ENCODE assay signal across 9 mouse cellular contexts in genomic region chr4:133407114-133407787, GRCm38 (mm10). TPM values are rescaled to one million over a fixed set of nuclear protein-coding genes. Genes with fewer than 3 reads are reported as not detected.
DNase-seq lines count a peak whose midpoint lies in the region; ATAC-seq and TF ChIP-seq lines count a peak whose summit lies in the region.
"Had no signal": no experiment of that assay in that cellular context is flagged by ENCODE, and none has a peak within 500 bp of the region (broad histone marks: within the 10 kb centered on the region; RNA-seq: fewer than 3 reads in every experiment).

No protein-coding gene starts in this region.

- ATAC-seq in frontal cortex, adult (ENCODE audit: low TSS enrichment) = peak; percentile 45; the same call in 1 of the 2 replicates
- ATAC-seq in heart, embryonic 15.5 days (replicated peaks; ENCODE audit: insufficient number of reproducible peaks, insufficient read depth, low FRiP score, low read depth) = peak; percentile 50

- H3K27ac ChIP-seq in heart, embryonic 15.5 days = peak overlapping the region; percentile 71

- no peak for DNase-seq in frontal cortex, postnatal 14 days (ENCODE audit: low spot score in 2 of 2)
- DNase-seq in adrenal gland, adult 2 months = peak; percentile 84
- DNase-seq in lung, adult 2 months = peak; percentile 31
- DNase-seq in gastrocnemius, postnatal 14 days = no peak
- DNase-seq in urinary bladder, postnatal 25 days (ENCODE audit: low spot score) = no peak
- no peak for DNase-seq in layer of hippocampus, adult 18-20 months (ENCODE audit: low spot score in 2 of 2)

- TF ChIP-seq POLR2A in lung, adult 2 months (IDR thresholded peaks at IDR 0.05; ENCODE audit: borderline replicate concordance, extremely low read depth, low read depth, low read length) = no peak

- no peaks in the 10 kb centered on the region for H3K9me3 ChIP-seq in heart, embryonic 15.5 days (replicated peaks)

- peaks cover 30% of the 10 kb centered on the region for H3K4me1 ChIP-seq in heart, embryonic 15.5 days (replicated peaks)
- H3K4me1 ChIP-seq in lung, adult 2 months (ENCODE audit: control insufficient read depth, insufficient read depth, low read length) = peaks cover 24% of the 10 kb centered on the region

- TF ChIP-seq CTCF in lung, adult 2 months (IDR thresholded peaks at IDR 0.05; ENCODE audit: insufficient read depth, low read length) = no peak

- H3K4me2 ChIP-seq in heart, embryonic 15.5 days = peak overlapping the region; percentile 21

- no peaks in the 10 kb centered on the region for H3K27me3 ChIP-seq in heart, embryonic 15.5 days
- H3K27me3 ChIP-seq: CH12.LX had no signal

- WGBS in heart, embryonic 15.5 days = 52% methylated on average over 6 of the region's 6 CpGs
- 30% methylated on average over 6 of the region's 6 CpGs for WGBS in lung, adult 2 months

- intact Hi-C loops in gastrocnemius, postnatal 14 days (cut with DNase I; ENCODE audit: low total_unique reads) = no loop called here

- H3K9ac ChIP-seq in heart, embryonic 15.5 days = 0 out of 2 replicates have a peak overlapping the region, but pooled peaks have one; percentile 3

- H3K4me3 ChIP-seq in heart, embryonic 15.5 days = no peak overlapping the region
- H3K4me3 ChIP-seq in lung, adult 2 months (replicated peaks; ENCODE audit: extremely low read depth, low read depth, low read length) = no peak overlapping the region

- no peaks in the 10 kb centered on the region for H3K36me3 ChIP-seq in heart, embryonic 15.5 days

RNA-seq across cellular contexts. Expression of gene Slc9a1, which starts 37.7 kb away (rescaled TPM):
- 10 to 100 TPM; 57.8 to 69.0 TPM for total RNA-seq in adrenal gland, adult 2 months (2021)
- polyA plus RNA-seq in adrenal gland, adult 2 months (2012; rRNA removed) = 104 and 127 TPM in 2 replicates
- polyA plus RNA-seq in heart, embryonic 15.5 days (2015; fragmentation: Nextera tagmentation; extraction: Ambion mirVana) = 6.6 and 8.2 TPM in 2 replicates
- 39.9 and 40.4 TPM in 2 replicates for polyA plus RNA-seq in lung, adult 2 months (2012; rRNA removed)
- total RNA-seq in gastrocnemius, postnatal 14 days (2021) = 10 to 100 TPM in 1 of 2 experiments, 1 to 10 TPM in 1; 10.0 to 12.8 TPM
- 10 to 100 TPM; 62.2 to 62.9 TPM for total RNA-seq in layer of hippocampus, adult 18-20 months (2021)

RNA-seq across cellular contexts. Expression of gene Wdtc1, which starts 54.0 kb away (rescaled TPM):
- 10 to 100 TPM; 56.3 to 56.9 TPM for total RNA-seq in adrenal gland, adult 2 months (2021)
- 75.2 and 83.0 TPM in 2 replicates for polyA plus RNA-seq in adrenal gland, adult 2 months (2012; rRNA removed)
- polyA plus RNA-seq in heart, embryonic 15.5 days (2015; fragmentation: Nextera tagmentation; extraction: Ambion mirVana) = 11.4 and 14.3 TPM in 2 replicates
- polyA plus RNA-seq in lung, adult 2 months (2012; rRNA removed) = 49.1 and 50.3 TPM in 2 replicates
- total RNA-seq in gastrocnemius, postnatal 14 days (2021) = 10 to 100 TPM; 49.4 to 54.9 TPM
- total RNA-seq in layer of hippocampus, adult 18-20 months (2021) = 10 to 100 TPM; 79.6 to 83.1 TPM

Comparison
In these comparisons a context has a peak if more than half of its experiments do, and no peak if none do; other contexts are left out.
1. DNase-seq: peak in adrenal gland, adult 2 months (single experiment) and lung, adult 2 months (single experiment); none in frontal cortex, postnatal 14 days (0 of 2), gastrocnemius, postnatal 14 days (single experiment), urinary bladder, postnatal 25 days (single experiment) and layer of hippocampus, adult 18-20 months (0 of 2).
2. RNA of gene Slc9a1, which starts 37.7 kb away (total RNA-seq): 57.8 to 69.0 TPM in adrenal gland, adult 2 months and 62.2 to 62.9 TPM in layer of hippocampus, adult 18-20 months; 10.0 to 12.8 TPM in gastrocnemius, postnatal 14 days; every median in the first group is over 4 times any median in the second.